Mouse (Mus musculus) splenic B cell, adult 2 months (primary cell): ENCODE data around the gene Arl5b.

Source experiments
- DNase-seq: peaks from one replicate; pipeline ENCODE4 v3.0.0-alpha.2; 2011; ENCODE audit warnings: low read depth, low spot score
- H3K27me3 ChIP-seq: 2 replicates; pipeline ENCODE4 v1.6.1; 2012; ENCODE audit warnings: mild to moderate bottlenecking, low read length, moderate library complexity, mixed read lengths; ENCODE audit not compliant: control insufficient read depth, poor library complexity, insufficient read depth, severe bottlenecking
- H3K36me3 ChIP-seq: 2 replicates; pipeline ENCODE4 v1.6.1; 2012; ENCODE audit warnings: mild to moderate bottlenecking, low read length, moderate library complexity, mixed read lengths; ENCODE audit not compliant: control insufficient read depth, poor library complexity, insufficient read depth, severe bottlenecking

Arl5b gene

GRCm38 (mm10) chr2:15049117-15049873, at the start of gene Arl5b:
Arl5b (plus strand) TSS chr2:15049395.
- Histone ChIP-seq H3K36me3 (peaks cover 4% of the 10 kb centered on the region; the same call in 1 of the 2 replicates), H3K27me3 (no peaks in the 10 kb centered on the region)
- DNase-seq: peak; percentile 95

DNA sequence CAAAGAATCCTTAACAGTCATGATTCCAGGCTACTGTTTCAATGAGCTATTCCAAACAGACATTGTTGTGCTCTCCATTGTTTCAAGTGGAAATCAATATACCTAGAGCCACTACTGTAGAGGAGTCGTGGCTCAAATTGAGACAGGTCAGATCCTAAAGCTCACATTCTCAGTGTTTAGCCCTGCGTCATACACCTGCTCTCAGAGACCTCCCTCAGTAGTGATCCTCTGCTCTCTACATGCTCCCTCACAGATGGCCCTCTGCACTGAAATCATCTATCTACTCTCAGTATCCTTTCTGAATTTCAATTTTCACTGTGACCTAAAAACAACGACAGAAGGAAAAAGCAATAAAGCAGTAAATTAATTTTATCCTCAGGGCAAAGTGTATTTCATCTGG, 41.7 kb upstream of the Arl5b start:
- Histone ChIP-seq H3K36me3 (0 out of 2 replicates have a peak, but pooled peaks cover 5% of the 10 kb centered on the region), H3K27me3 (no peaks in the 10 kb centered on the region)
- no peak for DNase-seq

GRCm38 (mm10) chr2:15008072-15008471, 41.1 kb upstream of the Arl5b start:
- 0 out of 2 replicates have a peak, but pooled peaks cover 5% of the 10 kb centered on the region for H3K36me3 ChIP-seq
- no peak for DNase-seq
- no peaks in the 10 kb centered on the region for H3K27me3 ChIP-seq

DNA sequence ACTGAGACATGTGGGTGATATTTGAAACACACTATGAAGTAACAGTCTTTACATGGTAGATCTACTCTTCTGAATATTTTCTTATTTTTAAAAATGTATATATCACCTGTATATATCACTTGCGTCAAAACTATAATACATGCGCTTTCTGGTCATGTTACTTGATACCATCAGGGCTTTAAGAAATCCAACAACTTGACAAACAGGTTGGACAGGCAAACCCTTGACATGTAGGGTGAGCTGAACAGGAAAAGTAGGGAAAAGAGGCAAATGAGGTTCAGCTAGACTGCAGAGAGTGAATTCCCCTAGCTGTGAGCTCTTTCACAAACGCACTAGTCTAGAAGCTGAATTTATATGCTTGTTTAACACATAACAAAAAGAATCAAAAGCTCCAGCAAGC, 22.4 kb upstream of the Arl5b start:
- Histone ChIP-seq H3K27me3 (no peaks in the 10 kb centered on the region), H3K36me3 (peaks cover 2% of the 10 kb centered on the region; the same call in 1 of the 2 replicates)
- no peak for DNase-seq

DNA sequence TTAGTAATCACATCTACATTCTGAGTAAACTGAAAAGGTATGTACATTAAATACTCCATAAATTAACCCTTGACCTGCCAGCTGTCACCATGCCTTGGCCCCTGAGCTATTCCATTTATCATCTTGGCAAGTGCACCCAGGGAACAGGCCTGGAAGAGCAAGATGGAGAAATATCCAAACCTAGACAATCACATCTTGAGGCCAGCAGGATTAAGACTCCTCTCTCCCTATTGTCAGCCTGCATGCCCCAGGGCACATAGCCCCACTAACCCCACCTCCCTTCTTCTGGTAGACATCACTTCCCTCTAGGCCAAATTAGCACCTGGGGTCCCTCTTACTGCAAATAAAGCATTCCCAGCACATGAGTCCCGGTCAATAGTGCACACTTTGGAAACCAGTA, 21.4 kb upstream of the Arl5b start:
- no peak for DNase-seq
- Histone ChIP-seq H3K27me3 (no peaks in the 10 kb centered on the region), H3K36me3 (peaks cover 4% of the 10 kb centered on the region)

GRCm38 (mm10) chr2:15038705-15039104, 10.5 kb upstream of the Arl5b start:
- Histone ChIP-seq H3K36me3 (peaks cover 6% of the 10 kb centered on the region; the same call in 1 of the 2 replicates), H3K27me3 (no peaks in the 10 kb centered on the region)
- DNase-seq: no peak

GRCm38 (mm10) chr2:15040326-15040725, 8.9 kb upstream of the Arl5b start:
- peaks cover 6% of the 10 kb centered on the region; the same call in 1 of the 2 replicates for H3K36me3 ChIP-seq
- peak; percentile 48 for DNase-seq
- H3K27me3 ChIP-seq: no peaks in the 10 kb centered on the region

- Histone ChIP-seq H3K36me3 (no peaks in the 10 kb centered on the region), H3K27me3 (no peaks in the 10 kb centered on the region)
- no peak for DNase-seq
Observed at GRCm38 (mm10) chr2:15054496-15054895, 5.3 kb downstream of the Arl5b start.

- Histone ChIP-seq H3K36me3 (no peaks in the 10 kb centered on the region), H3K27me3 (no peaks in the 10 kb centered on the region)
- peak; percentile 98 for DNase-seq
Observed at GRCm38 (mm10) chr2:15054945-15055637, 5.9 kb downstream of the Arl5b start, which contains the start of gene Nsun6. Nsun6 (minus strand) TSS chr2:15055069.

GRCm38 (mm10) chr2:15055741-15056151, 6.6 kb downstream of the Arl5b start:
- DNase-seq: peak; percentile 57
- no peaks in the 10 kb centered on the region for H3K36me3 ChIP-seq
- H3K27me3 ChIP-seq: no peaks in the 10 kb centered on the region

DNA sequence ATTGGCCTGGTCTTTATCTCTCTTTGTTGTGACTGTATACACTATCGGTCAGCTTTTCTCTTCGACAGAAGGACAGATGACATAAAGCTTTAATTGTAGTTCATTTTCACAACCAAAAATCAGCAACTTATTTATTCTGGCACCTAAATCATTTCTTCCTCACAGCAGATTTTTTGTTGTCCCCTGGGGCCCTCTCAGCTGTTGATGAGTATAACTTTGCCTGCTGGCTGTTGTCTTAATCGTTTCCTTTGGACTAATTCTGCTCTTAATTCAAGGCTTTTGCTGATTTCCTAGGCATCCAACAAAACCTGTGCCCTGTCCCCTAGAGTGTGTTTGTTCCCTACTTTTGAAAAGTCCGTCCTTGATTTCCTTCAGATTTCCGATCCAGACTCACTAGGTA, 9.0 kb downstream of the Arl5b start:
- DNase-seq: no peak
- H3K27me3 ChIP-seq: no peaks in the 10 kb centered on the region
- H3K36me3 ChIP-seq: no peaks in the 10 kb centered on the region

GRCm38 (mm10) chr2:15060856-15061255, 11.7 kb downstream of the Arl5b start:
- H3K27me3 ChIP-seq: no peaks in the 10 kb centered on the region
- H3K36me3 ChIP-seq: no peaks in the 10 kb centered on the region
- no peak for DNase-seq

DNA sequence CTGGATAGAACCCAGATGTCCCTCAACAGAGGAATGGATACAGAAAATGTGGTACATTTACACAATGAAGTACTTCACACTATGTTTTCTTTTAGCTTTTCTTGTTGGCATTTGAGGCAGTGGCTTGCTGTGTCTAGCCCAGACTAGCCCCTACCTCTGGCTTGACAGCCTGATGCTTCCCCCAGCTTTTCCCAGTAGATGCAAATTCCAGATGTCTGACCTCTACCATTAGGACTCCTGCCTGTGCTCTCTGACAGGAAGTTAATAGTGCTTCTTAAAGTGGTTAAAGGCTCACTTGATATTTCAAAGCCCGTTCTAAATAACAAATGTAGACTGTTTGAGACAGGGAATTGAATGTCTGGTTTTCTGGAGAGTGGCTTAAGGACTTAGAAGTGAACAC, 14.6 kb downstream of the Arl5b start:
- no peaks in the 10 kb centered on the region for H3K36me3 ChIP-seq
- no peak for DNase-seq
- no peaks in the 10 kb centered on the region for H3K27me3 ChIP-seq

GRCm38 (mm10) chr2:15064380-15065269, 15.4 kb downstream of the Arl5b start:
- no peak for DNase-seq
- Histone ChIP-seq H3K27me3 (no peaks in the 10 kb centered on the region), H3K36me3 (0 out of 2 replicates have a peak, but pooled peaks cover 2% of the 10 kb centered on the region)
